Comparison of ENCODE assay signal across 17 mouse cellular contexts in the genomic region with DNA sequence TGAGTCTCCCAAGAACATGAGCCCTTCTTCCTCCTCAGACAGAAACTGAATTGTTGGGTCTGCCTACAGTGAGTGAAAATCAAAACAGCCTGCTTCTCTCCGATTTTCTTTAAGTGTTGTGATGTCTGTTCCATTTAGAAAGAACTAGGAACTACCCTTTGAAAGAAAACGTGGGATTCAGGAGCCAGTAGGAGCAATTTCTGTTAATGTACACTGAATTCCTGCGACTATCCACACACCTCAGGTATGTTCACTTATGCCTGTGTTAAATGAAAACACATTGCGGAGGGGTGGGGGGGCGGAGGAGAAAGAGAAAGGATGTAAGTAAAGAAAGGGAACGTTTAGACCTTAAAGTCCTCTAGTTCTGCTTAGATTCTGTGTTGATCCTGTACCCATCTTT.
"Had no signal": no experiment of that assay in that cellular context is flagged by ENCODE, and none has a peak within 500 bp of the region (broad histone marks: within the 10 kb centered on the region; RNA-seq: fewer than 3 reads in every experiment).

No protein-coding gene starts in this region.

- H3K4me2 ChIP-seq: lung, embryonic 15.5 days; midbrain, embryonic 12.5 days; neural tube, embryonic 12.5 days had no signal

- ATAC-seq: liver, postnatal 0 days; lung, postnatal 0 days; midbrain, embryonic 16.5 days had no signal

- H3K4me3 ChIP-seq: lung, embryonic 15.5 days; megakaryocyte, embryonic 14.5 days; midbrain, embryonic 12.5 days; neural tube, embryonic 12.5 days had no signal

- H3K27ac ChIP-seq: lung, embryonic 15.5 days; macrophage; midbrain, embryonic 12.5 days; neural tube, embryonic 12.5 days had no signal

- H3K4me1 ChIP-seq: lung, embryonic 15.5 days; megakaryocyte, embryonic 14.5 days; midbrain, embryonic 12.5 days; neural tube, embryonic 12.5 days had no signal

- H3K9me3 ChIP-seq: lung, embryonic 15.5 days; megakaryocyte, embryonic 14.5 days; midbrain, embryonic 12.5 days; neural tube, embryonic 12.5 days had no signal

- H3K9ac ChIP-seq: liver, postnatal 0 days; lung, embryonic 15.5 days; midbrain, embryonic 12.5 days; neural tube, embryonic 12.5 days had no signal

- DNase-seq: liver, postnatal 0 days; lung, adult 2 months; lung, postnatal 14 days; lung, postnatal 36 days; midbrain, embryonic 14.5 days; right cerebral cortex, postnatal 14 days; spleen, adult 18-20 months; thymus, adult 18-20 months; thymus, postnatal 14 days; thymus, postnatal 36 days had no signal

- H3K27me3 ChIP-seq: lung, embryonic 15.5 days; megakaryocyte, embryonic 14.5 days; midbrain, embryonic 12.5 days; neural tube, embryonic 12.5 days had no signal

- H3K36me3 ChIP-seq: lung, embryonic 15.5 days; midbrain, embryonic 12.5 days; neural tube, embryonic 12.5 days had no signal
